Mouse (Mus musculus): ENCODE results near the gene Shisal2a. TPM values are rescaled to one million over a fixed set of nuclear protein-coding genes. Genes with fewer than 3 reads are reported as not detected.

Shisal2a gene
- total RNA-seq (2023; ENCODE audit: inconsistent age), result not detected in 4 replicates

DNA sequence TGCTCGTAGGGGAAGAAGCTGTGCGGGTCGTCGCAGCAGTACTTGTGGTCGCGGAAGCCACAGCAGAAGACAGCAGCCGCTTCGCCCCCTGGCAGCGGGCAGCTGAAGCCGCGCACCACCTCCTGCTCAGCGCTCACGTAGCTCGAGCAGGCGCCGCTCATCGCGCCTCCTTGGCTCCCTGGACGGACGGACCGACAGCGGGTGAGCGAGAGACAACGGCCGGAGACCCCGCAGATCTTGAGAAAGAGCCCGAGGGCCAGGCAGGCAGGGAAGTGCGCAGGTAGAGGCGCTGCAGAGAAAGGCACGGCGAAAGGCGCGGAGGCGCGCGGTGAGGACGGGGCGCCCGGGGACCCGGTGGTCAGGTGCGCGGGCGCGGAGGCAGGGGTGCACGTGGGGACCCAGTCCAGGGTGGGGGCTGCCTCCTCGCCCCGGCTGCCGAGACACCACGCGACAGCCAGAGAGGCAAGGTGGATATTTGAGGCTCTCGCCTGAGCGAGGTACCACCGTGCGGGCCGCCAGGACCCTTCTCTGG, at the start of gene Shisal2a:
TSS of gene Shisal2a (minus strand) at position 167 of the 532 bp plus-strand sequence.

GRCm38 (mm10) chr4:108406861-108407401, 23.8 kb upstream of the Shisal2a start, which contains the start of gene Gpx7:
Gene Gpx7, minus strand, starts transcription at chr4:108406961.

GRCm38 (mm10) chr4:108327730-108328484, 55.2 kb downstream of the Shisal2a start, which contains the start of gene Coa7:
Gene Coa7, plus strand, starts transcription at chr4:108328140.

Other genes starting within 250 kb of the Shisal2a start
- 86.4 to 108 TPM (median 101 TPM) in 4 replicates for gene Scp2, start 238.4 kb downstream of the Shisal2a start, total RNA-seq (2023; ENCODE audit: inconsistent age)
- not detected in 4 replicates for gene Echdc2, start 217.9 kb downstream of the Shisal2a start, total RNA-seq (2023; ENCODE audit: inconsistent age)
- not detected in 4 replicates for gene Zyg11a, start 165.3 kb downstream of the Shisal2a start, total RNA-seq (2023; ENCODE audit: inconsistent age)
- 34.7 to 39.2 TPM (median 38.5 TPM) in 4 replicates for gene Zyg11b, start 82.3 kb downstream of the Shisal2a start, total RNA-seq (2023; ENCODE audit: inconsistent age)
- 23.1 to 28.9 TPM (median 26.3 TPM) in 4 replicates for gene Coa7, start 55.2 kb downstream of the Shisal2a start, total RNA-seq (2023; ENCODE audit: inconsistent age)
- gene Gpx7, start 23.6 kb upstream of the Shisal2a start, total RNA-seq (2023; ENCODE audit: inconsistent age), result 0.54 to 1.2 TPM (median 1.1 TPM) in 4 replicates
- 272 to 297 TPM (median 281 TPM) in 4 replicates for gene Tut4, start 76.1 kb upstream of the Shisal2a start, total RNA-seq (2023; ENCODE audit: inconsistent age)
- gene Prpf38a, start 196.0 kb upstream of the Shisal2a start, total RNA-seq (2023; ENCODE audit: inconsistent age), result 53.4 to 61.7 TPM (median 56.7 TPM) in 4 replicates
- 2.6 to 4.8 TPM (median 3.2 TPM) in 4 replicates for gene Orc1, start 196.1 kb upstream of the Shisal2a start, total RNA-seq (2023; ENCODE audit: inconsistent age)
- gene Cc2d1b, start 236.6 kb upstream of the Shisal2a start, total RNA-seq (2023; ENCODE audit: inconsistent age), result 107 to 126 TPM (median 117 TPM) in 4 replicates